Mouse (Mus musculus): ENCODE measurements around the gene Ntn4. TPM values are rescaled to one million over a fixed set of nuclear protein-coding genes. Genes with fewer than 3 reads are reported as not detected.

The Ntn4 gene
- polyA plus RNA-seq, 1 experiment from 2014 or later, result 0.41 TPM

DNA sequence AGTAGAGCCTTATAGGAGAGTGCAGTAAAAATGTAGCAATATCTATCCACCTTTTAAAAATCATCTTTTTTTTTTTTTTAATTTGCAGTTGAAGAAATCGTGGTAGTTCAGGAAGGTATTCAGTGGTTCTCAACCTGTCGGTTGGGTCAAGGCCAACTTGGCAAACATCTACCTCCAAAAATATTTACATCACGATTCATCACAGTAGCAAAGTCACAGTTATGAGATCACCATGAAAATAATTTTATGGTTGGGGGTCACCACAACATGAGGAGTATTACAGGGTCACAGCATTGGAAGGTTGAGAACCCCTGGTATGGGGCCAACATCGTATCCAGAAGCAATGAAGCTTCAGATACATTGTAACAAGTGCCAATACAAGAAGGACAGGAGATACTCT lies 55.5 kb downstream of the Ntn4 start:
- no peak for DNase-seq (ENCODE audit: low spot score)
- no peaks in the 10 kb centered on the region for H3K36me3 ChIP-seq (replicated peaks)
- no peak overlapping the region for H3K4me3 ChIP-seq
- H3K27ac ChIP-seq (replicated peaks), result no peak overlapping the region
- 91% methylated on average over 4 of the region's 4 CpGs for WGBS
- H3K9me3 ChIP-seq, result no peaks in the 10 kb centered on the region
- 0 out of 2 replicates have a peak, but pooled peaks cover 3% of the 10 kb centered on the region for H3K4me1 ChIP-seq
- H3K27me3 ChIP-seq (replicated peaks; ENCODE audit: low read depth, poor library complexity, severe bottlenecking), result no peaks in the 10 kb centered on the region

DNA sequence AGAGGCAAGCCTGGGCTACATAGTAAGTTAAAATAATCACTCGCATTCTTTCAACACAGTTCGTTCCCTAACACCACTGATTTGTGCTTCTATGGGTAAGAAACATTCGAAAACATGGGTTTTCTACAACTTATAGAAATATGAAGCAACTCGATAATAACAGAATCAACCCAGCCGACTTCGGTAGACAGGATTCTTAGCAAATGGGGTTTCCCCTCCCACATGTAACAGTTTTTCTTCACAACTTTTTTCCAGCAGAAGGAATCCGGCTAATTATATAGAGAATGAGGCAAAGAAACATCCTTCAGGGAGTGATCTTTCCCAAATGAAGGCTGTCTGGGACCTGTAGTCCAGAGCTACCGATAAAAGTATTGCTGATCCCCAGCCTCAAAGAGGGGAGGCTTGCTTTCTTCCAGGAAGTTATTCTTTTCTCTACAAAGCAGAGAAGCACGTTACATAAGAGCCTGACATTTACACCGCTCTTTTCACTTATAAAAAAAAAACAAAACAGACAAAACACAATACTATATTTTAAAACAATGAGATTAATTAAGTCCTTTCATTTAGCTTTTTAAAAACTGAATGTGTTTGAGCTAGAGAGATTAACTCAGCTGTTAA lies 57.5 kb downstream of the Ntn4 start:
- H3K27ac ChIP-seq (replicated peaks), result no peak overlapping the region
- H3K9me3 ChIP-seq, result no peaks in the 10 kb centered on the region
- WGBS, result 90% methylated on average over 10 of the region's 10 CpGs
- DNase-seq (ENCODE audit: low spot score), result no peak
- no peaks in the 10 kb centered on the region for H3K27me3 ChIP-seq (replicated peaks; ENCODE audit: low read depth, poor library complexity, severe bottlenecking)
- no peaks in the 10 kb centered on the region for H3K36me3 ChIP-seq (replicated peaks)
- 0 out of 2 replicates have a peak, but pooled peaks cover 3% of the 10 kb centered on the region for H3K4me1 ChIP-seq
- no peak overlapping the region for H3K4me3 ChIP-seq

DNA sequence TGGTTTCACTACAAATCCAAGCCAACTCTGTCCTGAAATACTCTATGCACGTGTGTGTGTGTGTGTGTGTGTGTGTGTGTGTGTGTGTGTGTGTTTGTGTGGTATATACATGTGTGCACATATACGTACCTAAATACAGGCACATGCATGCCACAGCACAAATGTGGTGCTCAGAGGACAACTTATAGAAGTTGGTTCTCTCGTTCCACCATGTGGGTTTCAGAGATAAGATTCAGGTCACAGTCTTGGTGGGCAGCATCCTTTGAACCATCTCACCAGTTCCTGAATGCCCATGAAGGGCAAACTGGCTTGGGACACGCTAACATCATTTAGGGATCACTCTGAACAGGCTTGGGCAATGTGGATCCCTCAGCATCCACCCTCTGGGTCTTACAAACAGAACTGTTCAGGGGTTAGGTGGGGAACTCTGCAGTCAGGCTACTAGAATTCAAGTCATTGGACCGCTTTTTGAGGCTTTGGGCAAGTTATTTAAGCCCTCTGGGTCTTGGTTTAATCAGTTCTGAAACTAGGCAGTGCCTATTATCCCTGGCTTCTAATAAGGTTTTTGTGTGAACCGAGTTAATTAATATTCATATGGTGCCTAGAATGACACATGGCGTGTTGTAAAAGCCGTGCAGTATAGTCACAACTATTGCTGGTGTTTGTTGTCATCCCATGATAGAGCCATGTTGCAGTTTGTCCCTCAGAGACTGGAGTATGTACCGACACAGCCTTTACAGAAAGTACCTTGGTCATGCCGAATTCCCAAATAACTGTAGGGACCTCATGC lies 59.4 kb downstream of the Ntn4 start:
- H3K4me3 ChIP-seq, result no peak overlapping the region
- H3K27ac ChIP-seq (replicated peaks), result no peak overlapping the region
- no peaks in the 10 kb centered on the region for H3K9me3 ChIP-seq
- no peak for DNase-seq (ENCODE audit: low spot score)
- H3K36me3 ChIP-seq (replicated peaks), result no peaks in the 10 kb centered on the region
- WGBS, result 89% methylated on average over 10 of the region's 10 CpGs
- H3K4me1 ChIP-seq, result 0 out of 2 replicates have a peak, but pooled peaks cover 3% of the 10 kb centered on the region
- no peaks in the 10 kb centered on the region for H3K27me3 ChIP-seq (replicated peaks; ENCODE audit: low read depth, poor library complexity, severe bottlenecking)

DNA sequence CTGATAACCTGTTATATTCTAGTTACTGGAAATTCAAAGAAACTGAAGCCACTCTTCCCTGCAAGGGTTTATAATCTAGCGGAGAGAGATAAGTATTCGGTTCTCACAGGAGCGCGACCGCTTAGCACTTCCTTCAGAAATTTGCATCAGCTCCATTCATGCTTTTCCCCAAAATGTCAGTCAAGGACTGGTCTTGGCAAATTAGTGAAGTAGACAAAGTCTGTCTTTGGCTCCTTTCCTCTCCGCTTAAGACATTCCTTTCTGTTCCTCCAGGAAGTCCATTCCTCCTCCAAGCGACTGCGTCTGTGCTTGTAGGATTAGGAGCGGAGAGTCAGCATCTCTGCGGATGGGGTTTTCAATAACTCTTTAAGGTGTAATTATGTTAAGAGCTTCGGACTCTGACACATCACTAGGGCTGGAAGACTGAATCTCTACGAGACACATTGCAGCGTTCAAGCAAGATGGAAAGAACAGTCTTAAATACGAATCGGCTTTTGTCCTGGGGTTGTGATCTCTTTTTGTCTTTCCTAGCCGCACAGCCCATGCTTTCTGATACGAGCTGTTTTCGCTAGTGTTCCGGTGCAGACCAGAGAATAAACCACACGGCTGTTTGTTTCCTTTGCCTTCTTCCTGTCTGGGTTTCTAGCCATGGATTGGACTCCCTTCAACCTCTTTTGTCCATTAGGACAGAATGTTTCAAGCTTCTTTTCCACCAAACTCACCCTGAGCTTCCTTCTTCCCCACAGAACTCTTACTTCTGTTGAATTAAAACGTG lies 60.3 kb downstream of the Ntn4 start:
- no peak overlapping the region for H3K4me3 ChIP-seq
- no peaks in the 10 kb centered on the region for H3K9me3 ChIP-seq
- DNase-seq (ENCODE audit: low spot score), result no peak
- WGBS, result 81% methylated on average over 21 of the region's 21 CpGs
- H3K27ac ChIP-seq (replicated peaks), result no peak overlapping the region
- no peaks in the 10 kb centered on the region for H3K36me3 ChIP-seq (replicated peaks)
- H3K27me3 ChIP-seq (replicated peaks; ENCODE audit: low read depth, poor library complexity, severe bottlenecking), result no peaks in the 10 kb centered on the region
- H3K4me1 ChIP-seq, result 0 out of 2 replicates have a peak, but pooled peaks cover 3% of the 10 kb centered on the region

DNA sequence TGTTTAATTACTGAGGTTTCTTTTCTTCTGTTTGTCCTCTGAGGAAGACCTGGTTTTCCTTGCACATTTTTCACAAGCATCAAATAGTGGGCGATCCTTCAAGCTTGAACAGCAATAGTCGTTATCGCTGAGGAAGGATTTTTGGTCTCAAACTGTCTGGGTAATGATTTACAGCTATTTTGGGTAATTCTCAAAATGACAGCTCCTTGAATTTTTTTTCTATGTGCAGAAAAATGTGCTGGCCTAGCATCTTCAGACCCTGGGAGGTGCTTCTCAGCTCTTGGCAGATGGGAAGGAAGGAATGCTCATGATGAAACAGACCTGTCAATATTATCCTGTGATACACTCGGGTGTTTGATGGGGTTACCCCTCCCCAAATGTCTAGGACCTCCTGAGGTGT lies 63.5 kb downstream of the Ntn4 start:
- 93% methylated on average over 4 of the region's 4 CpGs for WGBS
- Histone ChIP-seq H3K4me1 (0 out of 2 replicates have a peak, but pooled peaks cover 3% of the 10 kb centered on the region), H3K4me3 (no peak overlapping the region), H3K9me3 (no peaks in the 10 kb centered on the region), H3K36me3 (replicated peaks) (no peaks in the 10 kb centered on the region), H3K27me3 (replicated peaks; ENCODE audit: low read depth, poor library complexity, severe bottlenecking) (no peaks in the 10 kb centered on the region), H3K27ac (replicated peaks) (no peak overlapping the region)
- DNase-seq (ENCODE audit: low spot score), result no peak

DNA sequence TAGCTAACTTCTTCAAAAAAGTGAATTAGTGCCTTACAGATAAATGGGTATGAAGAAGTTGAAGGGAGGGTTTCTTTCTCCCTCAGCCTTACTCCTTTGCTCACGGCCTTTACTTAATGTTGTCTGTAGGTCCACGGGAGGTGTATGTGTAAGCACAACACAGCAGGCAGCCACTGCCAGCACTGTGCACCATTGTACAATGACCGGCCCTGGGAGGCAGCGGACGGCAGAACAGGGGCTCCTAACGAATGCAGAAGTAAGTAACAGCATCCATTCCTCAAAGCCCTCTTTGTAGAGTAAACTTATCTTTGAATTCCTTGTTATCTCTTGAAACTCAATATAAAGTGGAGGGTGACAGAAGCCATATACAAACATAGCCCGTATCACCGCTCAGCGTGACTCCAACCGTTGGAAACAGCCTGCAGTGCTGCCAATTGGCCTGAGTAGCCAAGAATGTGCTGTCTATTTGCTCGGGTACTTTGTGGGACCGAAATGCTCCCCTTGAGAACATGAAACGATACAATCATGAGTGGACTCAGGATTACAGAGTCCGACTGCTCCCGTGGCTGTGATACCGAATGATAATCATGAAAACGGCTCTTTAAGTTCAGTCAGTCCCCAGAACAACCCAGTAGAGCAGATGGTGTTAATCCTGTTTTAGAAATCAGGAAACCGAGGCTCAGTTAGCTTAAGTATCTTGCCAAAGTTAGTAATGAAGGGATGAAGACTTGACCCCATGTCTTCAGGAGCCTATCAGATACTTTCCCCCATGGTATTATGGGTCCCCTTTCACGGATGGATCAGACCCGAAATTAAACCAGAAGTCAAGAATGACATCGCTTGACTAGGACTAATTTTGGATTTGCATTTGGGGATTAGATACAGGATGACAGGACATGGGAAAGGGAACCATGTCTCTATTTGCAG lies 66.9 kb downstream of the Ntn4 start:
- no peak overlapping the region for H3K4me3 ChIP-seq
- WGBS, result 63% methylated on average over 21 of the region's 21 CpGs

DNA sequence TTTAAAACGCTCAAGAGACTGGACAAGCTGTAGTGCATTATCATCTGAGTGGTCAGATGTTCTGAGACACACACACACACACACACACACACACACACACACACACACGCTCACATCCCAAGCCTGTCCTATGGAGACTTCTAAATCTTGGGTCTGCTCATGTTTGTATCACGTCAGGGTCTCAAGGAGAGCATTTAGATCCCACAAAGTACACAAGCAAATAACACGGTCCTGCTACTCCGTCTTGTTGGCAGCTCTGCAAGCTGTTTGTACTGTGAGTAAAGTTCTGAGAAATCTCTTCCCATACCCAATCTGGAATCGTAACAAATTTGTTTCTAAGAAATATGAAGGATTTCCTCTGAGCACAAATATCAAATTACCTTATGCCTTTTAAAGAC lies 67.6 kb downstream of the Ntn4 start:
- Histone ChIP-seq H3K4me3 (no peak overlapping the region), H3K9me3 (no peaks in the 10 kb centered on the region), H3K36me3 (replicated peaks) (peaks cover 21% of the 10 kb centered on the region), H3K27me3 (replicated peaks; ENCODE audit: low read depth, poor library complexity, severe bottlenecking) (no peaks in the 10 kb centered on the region), H3K4me1 (no peaks in the 10 kb centered on the region), H3K27ac (replicated peaks) (no peak overlapping the region)
- 88% methylated on average over 6 of the region's 6 CpGs for WGBS
- no peak for DNase-seq (ENCODE audit: low spot score)

More for the DNA sequence above, 66.9 kb downstream of the Ntn4 start:
- no peaks in the 10 kb centered on the region for H3K9me3 ChIP-seq
- H3K4me1 ChIP-seq, result no peaks in the 10 kb centered on the region
- no peak overlapping the region for H3K27ac ChIP-seq (replicated peaks)
- no peaks in the 10 kb centered on the region for H3K27me3 ChIP-seq (replicated peaks; ENCODE audit: low read depth, poor library complexity, severe bottlenecking)
- no peak for DNase-seq (ENCODE audit: low spot score)
- H3K36me3 ChIP-seq (replicated peaks), result peaks cover 19% of the 10 kb centered on the region

DNA sequence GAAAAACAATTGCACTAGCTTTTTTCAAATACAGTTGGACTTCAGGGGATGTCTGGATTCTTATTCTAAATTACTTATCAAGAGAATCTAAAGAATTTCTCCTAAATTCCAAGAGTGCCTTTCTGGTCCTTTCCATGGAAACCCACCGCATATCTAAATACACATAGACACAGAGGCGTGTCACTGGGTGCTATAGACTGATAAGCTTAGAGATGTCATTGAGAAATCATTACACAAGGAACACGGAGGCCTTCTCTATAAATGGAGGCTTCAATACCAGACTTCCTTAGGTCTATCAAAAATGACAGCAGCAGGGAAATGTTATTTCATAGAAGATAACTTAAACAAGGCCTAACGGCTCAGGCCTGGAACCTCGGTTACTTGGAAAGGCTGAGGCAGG lies 68.0 kb downstream of the Ntn4 start:
- Histone ChIP-seq H3K36me3 (replicated peaks) (peaks cover 21% of the 10 kb centered on the region), H3K27me3 (replicated peaks; ENCODE audit: low read depth, poor library complexity, severe bottlenecking) (no peaks in the 10 kb centered on the region)
- WGBS, result 88% methylated on average over 5 of the region's 5 CpGs

DNA sequence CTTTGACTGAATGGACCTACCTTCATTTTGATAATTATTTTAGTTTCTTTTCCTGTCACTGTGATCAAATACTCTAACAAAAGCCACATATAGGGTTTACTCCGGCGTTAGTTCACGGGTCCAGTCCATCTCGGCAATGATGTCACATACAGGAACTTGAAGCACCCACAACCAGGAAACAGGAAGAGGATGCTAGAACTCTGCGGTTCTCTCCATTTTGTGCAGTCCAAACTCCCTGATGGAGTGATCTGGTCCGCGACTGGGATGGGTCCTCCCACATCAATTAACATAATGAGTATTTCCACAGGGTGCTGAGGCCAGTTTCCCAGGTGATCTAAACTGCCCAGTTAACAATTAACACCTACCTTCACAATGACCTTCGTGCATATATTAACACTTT lies 69.1 kb downstream of the Ntn4 start:
- Histone ChIP-seq H3K36me3 (replicated peaks) (peaks cover 21% of the 10 kb centered on the region), H3K27ac (replicated peaks) (no peak overlapping the region), H3K4me3 (no peak overlapping the region), H3K27me3 (replicated peaks; ENCODE audit: low read depth, poor library complexity, severe bottlenecking) (no peaks in the 10 kb centered on the region), H3K9me3 (no peaks in the 10 kb centered on the region), H3K4me1 (no peaks in the 10 kb centered on the region)
- DNase-seq (ENCODE audit: low spot score), result no peak
- WGBS, result 90% methylated on average over 8 of the region's 8 CpGs

More for the DNA sequence above, 68.0 kb downstream of the Ntn4 start:
- Histone ChIP-seq H3K4me3 (no peak overlapping the region), H3K27ac (replicated peaks) (no peak overlapping the region), H3K4me1 (no peaks in the 10 kb centered on the region), H3K9me3 (no peaks in the 10 kb centered on the region)
- DNase-seq (ENCODE audit: low spot score), result no peak

DNA sequence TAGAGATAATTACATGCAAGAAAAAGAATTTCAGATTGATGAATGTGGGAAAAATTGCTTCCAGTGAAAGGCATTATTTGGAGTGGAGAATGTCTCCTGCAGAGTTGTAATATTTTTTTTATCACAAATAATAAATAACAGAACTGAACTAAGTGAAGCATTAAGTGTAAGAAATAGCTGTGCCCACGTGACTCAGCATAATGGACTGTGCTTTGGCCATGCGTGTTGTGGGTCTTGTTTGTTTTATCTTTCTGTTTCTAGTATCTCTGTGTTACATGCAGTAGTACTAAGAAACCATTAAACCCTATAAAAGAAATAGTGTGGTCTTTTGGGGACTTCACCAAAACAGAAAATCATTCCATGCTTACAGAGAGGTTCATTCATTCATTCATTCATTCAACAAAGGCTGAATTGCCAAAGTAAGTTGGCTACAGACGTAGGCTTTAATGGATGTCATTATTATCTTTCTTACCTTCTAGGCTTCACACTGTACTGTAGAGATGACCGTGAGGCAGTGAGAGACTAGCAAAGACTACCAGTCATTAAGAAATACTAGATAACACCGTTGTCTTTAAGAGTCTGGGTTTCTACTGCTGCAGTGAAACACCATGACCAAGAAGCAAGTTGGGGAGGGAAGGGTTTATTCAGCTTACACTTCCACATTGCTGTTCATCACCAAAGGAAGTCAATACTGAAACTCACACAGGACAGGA lies 81.3 kb downstream of the Ntn4 start:
- no peak overlapping the region for H3K27ac ChIP-seq (replicated peaks)
- H3K36me3 ChIP-seq (replicated peaks), result no peaks in the 10 kb centered on the region
- H3K9me3 ChIP-seq, result no peaks in the 10 kb centered on the region
- peaks cover 19% of the 10 kb centered on the region for H3K4me1 ChIP-seq
- no peak for DNase-seq (ENCODE audit: low spot score)
- no peaks in the 10 kb centered on the region for H3K27me3 ChIP-seq (replicated peaks; ENCODE audit: low read depth, poor library complexity, severe bottlenecking)
- WGBS, result 91% methylated on average over 5 of the region's 5 CpGs
- H3K4me3 ChIP-seq, result no peak overlapping the region

DNA sequence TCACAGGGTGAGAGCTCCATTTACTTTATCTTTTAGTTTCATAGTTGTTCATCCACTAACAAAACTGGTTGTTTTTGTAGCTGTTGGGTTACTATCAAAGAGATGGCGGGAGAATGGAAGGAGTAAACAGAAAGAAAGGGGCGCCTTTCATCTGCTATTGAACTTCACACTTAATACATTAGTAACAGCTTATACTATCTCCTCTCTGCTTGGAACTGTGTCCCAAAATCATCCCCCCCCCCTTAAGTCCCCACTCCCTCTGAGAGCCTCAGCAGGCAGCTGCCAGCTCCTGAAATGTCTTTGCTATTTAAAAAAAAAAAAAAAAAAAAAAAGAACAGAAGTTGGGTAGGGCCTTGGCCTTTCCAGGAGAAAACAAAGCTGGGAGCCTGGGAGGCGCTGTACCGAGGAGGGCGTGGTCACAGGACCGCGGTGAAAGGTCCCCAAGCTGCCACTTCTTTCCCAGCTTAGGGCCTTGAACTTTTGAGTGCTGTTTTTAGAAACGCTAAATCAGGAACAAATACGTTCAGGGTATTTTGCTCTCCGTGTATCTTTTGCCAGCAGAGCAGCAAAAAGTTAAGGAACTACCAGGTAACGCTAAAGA lies 83.6 kb downstream of the Ntn4 start:
- 9% methylated on average over 11 of the region's 11 CpGs for WGBS

More for the DNA sequence above, 83.6 kb downstream of the Ntn4 start:
- no peaks in the 10 kb centered on the region for H3K27me3 ChIP-seq (replicated peaks; ENCODE audit: low read depth, poor library complexity, severe bottlenecking)
- H3K27ac ChIP-seq (replicated peaks), result no peak overlapping the region
- peaks cover 19% of the 10 kb centered on the region for H3K4me1 ChIP-seq
- H3K36me3 ChIP-seq (replicated peaks), result no peaks in the 10 kb centered on the region
- H3K4me3 ChIP-seq, result no peak overlapping the region; the same call in 1 of the 2 replicates
- peak; percentile 51 for DNase-seq (ENCODE audit: low spot score)
- H3K9me3 ChIP-seq, result no peaks in the 10 kb centered on the region

All from embryonic facial prominence, embryonic 10.5 days (tissue).